Mouse (Mus musculus): ENCODE data around the gene Arhgap28.
A peak's percentile ranks its signal among the peaks of the same experiment; 100 is the strongest.

The Arhgap28 gene

GRCm38 (mm10) chr17:68003741-68004560 lies at the start of gene Arhgap28:
TSS of gene Arhgap28 (minus strand) at chr17:68004120.
- peak; percentile 90 for DNase-seq (ENCODE audit: extremely low spot score, low spot score)

GRCm38 (mm10) chr17:68046341-68046675 lies 42.4 kb upstream of the Arhgap28 start:
- no peak for DNase-seq (ENCODE audit: extremely low spot score, low spot score)

GRCm38 (mm10) chr17:68045655-68046340 lies 41.9 kb upstream of the Arhgap28 start:
- DNase-seq (ENCODE audit: extremely low spot score, low spot score), result no peak

GRCm38 (mm10) chr17:68042377-68042776 lies 38.5 kb upstream of the Arhgap28 start:
- no peak for DNase-seq (ENCODE audit: extremely low spot score, low spot score)

- DNase-seq (ENCODE audit: extremely low spot score, low spot score), result no peak
Measured at GRCm38 (mm10) chr17:68037011-68037410, 33.1 kb upstream of the Arhgap28 start.

- no peak for DNase-seq (ENCODE audit: extremely low spot score, low spot score)
Measured at GRCm38 (mm10) chr17:68029495-68029894, 25.6 kb upstream of the Arhgap28 start.

GRCm38 (mm10) chr17:68028519-68028918 lies 24.6 kb upstream of the Arhgap28 start:
- no peak for DNase-seq (ENCODE audit: extremely low spot score, low spot score)

- DNase-seq (ENCODE audit: extremely low spot score, low spot score), result no peak
Measured at GRCm38 (mm10) chr17:68024327-68024726, 20.4 kb upstream of the Arhgap28 start.

- no peak for DNase-seq (ENCODE audit: extremely low spot score, low spot score)
Measured at GRCm38 (mm10) chr17:68019466-68020065, 15.6 kb upstream of the Arhgap28 start.

GRCm38 (mm10) chr17:68017095-68017494 lies 13.2 kb upstream of the Arhgap28 start:
- DNase-seq (ENCODE audit: extremely low spot score, low spot score), result no peak

GRCm38 (mm10) chr17:68011606-68012005 lies 7.7 kb upstream of the Arhgap28 start:
- no peak for DNase-seq (ENCODE audit: extremely low spot score, low spot score)

GRCm38 (mm10) chr17:68010041-68010440 lies 6.1 kb upstream of the Arhgap28 start:
- DNase-seq (ENCODE audit: extremely low spot score, low spot score), result no peak

- DNase-seq (ENCODE audit: extremely low spot score, low spot score), result peak; percentile 52
Measured at GRCm38 (mm10) chr17:68004581-68005330, 836 bp upstream of the Arhgap28 start.

- no peak for DNase-seq (ENCODE audit: extremely low spot score, low spot score)
Measured at GRCm38 (mm10) chr17:68002608-68003595, 1.0 kb downstream of the Arhgap28 start.

GRCm38 (mm10) chr17:67999801-68000200 lies 4.1 kb downstream of the Arhgap28 start:
- no peak for DNase-seq (ENCODE audit: extremely low spot score, low spot score)

- DNase-seq (ENCODE audit: extremely low spot score, low spot score), result no peak
Measured at GRCm38 (mm10) chr17:67996769-67997155, 7.2 kb downstream of the Arhgap28 start.

- DNase-seq (ENCODE audit: extremely low spot score, low spot score), result no peak
Measured at GRCm38 (mm10) chr17:67996097-67996768, 7.7 kb downstream of the Arhgap28 start.

GRCm38 (mm10) chr17:67995277-67995819 lies 8.6 kb downstream of the Arhgap28 start:
- DNase-seq (ENCODE audit: extremely low spot score, low spot score), result no peak

- DNase-seq (ENCODE audit: extremely low spot score, low spot score), result no peak
Measured at GRCm38 (mm10) chr17:67994861-67995260, 9.1 kb downstream of the Arhgap28 start.

Data from neural tube, embryonic 10.5 days (tissue).